Mouse (Mus musculus) midbrain, embryonic 13.5 days (tissue): ENCODE measurements around the gene Adgrg1. TPM values are rescaled to one million over a fixed set of nuclear protein-coding genes. Genes with fewer than 3 reads are reported as not detected.

ENCODE experiments used
- ATAC-seq: fragments of 200-750 bp; cut with Nextera tagmentation; 2 replicates; pipeline ENCODE4 v1.8.0; 2017; ENCODE audit warnings: mild to moderate bottlenecking, moderate TSS enrichment, moderate library complexity
- H3K27ac ChIP-seq: fragments of 300-500 bp; sonication (generic); 2 replicates; pipeline ENCODE4 v1.5.1; 2015; ENCODE audit warnings: inconsistent platforms, mild to moderate bottlenecking, moderate library complexity
- H3K27me3 ChIP-seq: fragments of 300-500 bp; sonication (generic); 2 replicates; pipeline ENCODE4 v1.6.1; 2015; ENCODE audit warnings: mild to moderate bottlenecking, inconsistent platforms
- H3K36me3 ChIP-seq: fragments of 300-500 bp; sonication (generic); 2 replicates; pipeline ENCODE4 v1.6.1; 2015; ENCODE audit warnings: mild to moderate bottlenecking, inconsistent platforms
- H3K4me1 ChIP-seq: fragments of 300-500 bp; sonication (generic); replicated peaks from 2 replicates; pipeline ENCODE4 v1.6.1; 2015; ENCODE audit warnings: inconsistent platforms
- H3K4me2 ChIP-seq: fragments of 300-500 bp; sonication (generic); replicated peaks from 2 replicates; pipeline ENCODE4 v1.6.1; 2015; ENCODE audit warnings: moderate library complexity, mild to moderate bottlenecking, inconsistent platforms
- H3K4me3 ChIP-seq: fragments of 300-500 bp; sonication (generic); replicated peaks from 2 replicates; pipeline ENCODE4 v1.5.1; 2015; ENCODE audit warnings: mild to moderate bottlenecking, inconsistent platforms
- H3K9ac ChIP-seq: fragments of 300-500 bp; sonication (generic); replicated peaks from 2 replicates; pipeline ENCODE4 v1.6.1; 2015; ENCODE audit warnings: mild to moderate bottlenecking, inconsistent platforms
- H3K9me3 ChIP-seq: fragments of 300-500 bp; sonication (generic); 2 replicates; pipeline ENCODE4 v1.6.1; 2016; ENCODE audit warnings: mild to moderate bottlenecking, inconsistent platforms
- WGBS: fragments of 180-500 bp; shearing (Covaris S2); methylation state at CpG from one replicate; pipeline ENCODE4 v1.1.7; 2015; 5-methylcytosine and 5-hydroxymethylcytosine counted together
- polyA plus RNA-seq: library from polyadenylated mRNA; unstranded; fragments of >200 nt; fragmentation: Nextera tagmentation; extraction: Ambion mirVana; gene quantifications from 2 replicates; pipeline ENCODE4 v1.2.1, GENCODE M21; 2015

Gene Adgrg1
- polyA plus RNA-seq, 1 experiment from 2014 or later = 212 TPM

DNA sequence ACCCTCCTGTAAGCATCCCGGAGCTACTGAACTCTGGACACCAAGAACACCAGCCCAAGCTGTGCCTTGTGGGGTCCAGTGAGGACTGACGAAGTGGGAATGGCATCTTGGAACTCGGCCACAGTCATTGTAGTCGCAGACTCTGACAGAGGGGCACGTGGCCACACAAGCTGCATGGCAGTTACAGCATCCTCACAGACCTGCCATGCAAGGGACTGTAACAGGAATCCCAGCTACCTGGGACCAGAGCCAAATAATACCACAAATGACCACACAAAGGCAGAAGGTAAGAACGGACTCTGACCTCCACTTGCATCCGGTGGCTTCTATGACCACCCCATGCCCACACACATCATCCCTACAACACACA lies 20.2 kb upstream of the Adgrg1 start:
- no peak for ATAC-seq
- Histone ChIP-seq H3K27ac (no peak overlapping the region), H3K36me3 (no peaks in the 10 kb centered on the region), H3K4me2 (no peak overlapping the region), H3K27me3 (no peaks in the 10 kb centered on the region), H3K4me1 (peaks cover 3% of the 10 kb centered on the region), H3K9me3 (no peaks in the 10 kb centered on the region), H3K9ac (no peak overlapping the region), H3K4me3 (no peak overlapping the region)
- WGBS = 78% methylated on average over 7 of the region's 7 CpGs

DNA sequence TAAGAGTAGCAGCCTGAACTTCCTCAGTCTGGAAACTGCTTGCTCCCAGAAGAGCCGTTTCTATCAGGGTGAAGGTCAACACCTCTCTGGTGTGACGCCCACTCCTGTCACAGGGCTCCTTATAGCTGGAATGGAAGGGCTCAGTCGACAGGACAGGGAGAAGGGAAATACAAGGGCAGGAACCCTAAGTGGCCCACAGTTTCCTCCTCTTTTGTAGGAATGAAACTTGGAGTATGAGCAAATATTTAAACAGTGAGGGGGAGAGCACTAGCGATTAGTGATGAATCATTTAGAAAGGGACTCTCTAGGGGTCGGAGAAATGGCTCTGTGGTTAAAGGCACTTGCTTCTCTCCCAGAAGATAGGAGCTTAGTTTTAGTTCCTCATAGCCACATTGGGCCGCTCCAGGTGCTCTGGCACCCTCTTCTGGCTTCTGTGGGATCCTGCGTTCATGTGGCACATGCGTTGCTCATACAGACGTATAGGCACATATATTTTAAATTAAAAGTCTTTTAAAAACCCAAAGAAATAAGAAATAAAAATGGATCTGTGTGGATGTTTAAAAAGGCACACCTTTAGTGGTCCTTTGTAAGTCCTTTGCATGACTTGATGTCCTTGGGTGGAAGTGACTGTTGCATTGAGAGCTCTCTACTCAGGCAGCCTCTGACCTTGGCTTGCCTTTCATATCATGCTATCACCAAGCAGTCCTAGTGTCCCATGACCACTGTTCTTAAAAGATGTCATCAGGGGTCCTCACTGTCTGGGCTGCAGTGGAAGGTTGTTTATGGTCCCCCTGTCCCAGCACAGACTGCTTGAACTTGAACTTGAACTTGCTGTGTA lies 19.4 kb upstream of the Adgrg1 start:
- ATAC-seq = no peak
- WGBS = 40% methylated on average over 9 of the region's 9 CpGs
- no peak overlapping the region for H3K9ac ChIP-seq
- peaks cover 3% of the 10 kb centered on the region for H3K4me1 ChIP-seq
- H3K9me3 ChIP-seq = no peaks in the 10 kb centered on the region
- no peak overlapping the region for H3K27ac ChIP-seq
- H3K4me2 ChIP-seq = no peak overlapping the region
- no peaks in the 10 kb centered on the region for H3K36me3 ChIP-seq
- no peaks in the 10 kb centered on the region for H3K27me3 ChIP-seq
- H3K4me3 ChIP-seq = no peak overlapping the region

DNA sequence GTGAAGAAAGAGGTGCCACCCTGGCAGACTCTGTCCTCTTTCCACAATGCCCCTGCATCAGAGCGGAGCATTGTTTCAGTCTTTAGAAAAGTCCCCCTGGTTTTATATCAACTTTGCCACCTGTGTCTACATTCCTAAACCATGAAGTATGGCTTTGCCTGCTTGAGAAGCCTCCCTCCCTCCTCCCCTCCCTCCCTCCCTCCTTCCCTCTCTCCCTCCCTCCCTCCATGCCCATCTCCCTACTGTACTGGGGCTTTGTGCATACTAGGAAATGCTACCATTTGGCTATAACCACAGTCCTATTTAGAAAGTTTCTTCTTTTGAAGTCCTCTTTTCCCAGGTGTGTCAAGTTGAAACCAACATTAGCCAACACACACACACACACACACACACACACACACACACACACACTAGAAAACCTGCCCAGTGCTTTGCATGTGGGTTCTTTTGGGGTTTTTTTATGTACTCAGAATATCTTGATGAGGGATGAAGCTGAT lies 18.4 kb upstream of the Adgrg1 start:
- no peak for ATAC-seq
- 96% methylated on average over 1 of the region's 1 CpGs for WGBS

DNA sequence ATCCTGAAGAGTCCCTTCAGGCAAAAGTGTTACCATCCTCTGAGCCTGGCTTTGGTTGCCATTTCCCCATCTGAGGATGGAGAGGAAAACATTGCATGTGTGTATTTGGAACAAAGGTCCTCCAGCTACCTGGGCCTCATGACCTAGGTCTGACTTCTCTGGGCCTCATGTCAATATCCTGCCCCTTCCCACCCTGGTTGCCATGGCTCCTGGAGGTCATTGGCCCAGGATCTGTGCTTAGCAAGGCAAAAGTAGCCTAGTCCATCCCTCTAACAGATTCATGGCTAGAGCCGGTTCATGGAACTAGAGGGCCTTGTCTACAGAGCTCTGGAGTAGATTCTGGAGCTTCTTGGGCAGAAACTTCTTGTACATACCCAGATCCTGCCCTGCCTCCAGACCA lies 12.3 kb upstream of the Adgrg1 start:
- Histone ChIP-seq H3K4me2 (no peak overlapping the region), H3K9me3 (no peaks in the 10 kb centered on the region), H3K4me3 (no peak overlapping the region), H3K27me3 (no peaks in the 10 kb centered on the region), H3K4me1 (no peaks in the 10 kb centered on the region), H3K36me3 (no peaks in the 10 kb centered on the region), H3K9ac (no peak overlapping the region), H3K27ac (no peak overlapping the region)
- 86% methylated on average over 1 of the region's 1 CpGs for WGBS
- no peak for ATAC-seq

More for the DNA sequence above, 18.4 kb upstream of the Adgrg1 start:
- Histone ChIP-seq H3K4me2 (no peak overlapping the region), H3K27ac (no peak overlapping the region), H3K9ac (no peak overlapping the region), H3K4me3 (no peak overlapping the region), H3K9me3 (no peaks in the 10 kb centered on the region), H3K4me1 (no peaks in the 10 kb centered on the region; the same call in 1 of the 2 replicates), H3K36me3 (no peaks in the 10 kb centered on the region), H3K27me3 (no peaks in the 10 kb centered on the region)

DNA sequence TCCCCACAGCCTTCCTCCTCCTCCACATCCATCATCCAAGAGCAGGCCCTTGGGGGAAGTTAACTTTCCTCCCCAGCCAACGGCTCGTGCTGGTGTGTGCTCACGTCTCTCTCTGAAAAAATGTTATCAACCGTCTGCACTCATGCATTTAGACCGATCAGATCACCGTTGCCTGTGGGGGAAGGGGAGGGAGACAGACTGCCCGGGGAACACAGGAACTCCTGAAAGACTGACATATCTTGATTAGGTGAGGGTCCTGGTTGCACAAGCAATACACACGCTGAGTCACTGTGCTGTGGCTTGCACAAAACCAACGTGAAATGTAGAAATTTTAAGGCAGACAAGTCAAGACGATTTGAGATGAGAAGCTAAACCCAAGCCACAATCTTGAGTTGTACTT lies 9.7 kb upstream of the Adgrg1 start:
- WGBS = 71% methylated on average over 10 of the region's 10 CpGs
- H3K4me3 ChIP-seq = no peak overlapping the region
- no peak overlapping the region for H3K27ac ChIP-seq
- no peaks in the 10 kb centered on the region for H3K4me1 ChIP-seq
- H3K9ac ChIP-seq = no peak overlapping the region
- H3K27me3 ChIP-seq = no peaks in the 10 kb centered on the region
- no peak for ATAC-seq
- H3K4me2 ChIP-seq = no peak overlapping the region
- no peaks in the 10 kb centered on the region for H3K36me3 ChIP-seq
- H3K9me3 ChIP-seq = no peaks in the 10 kb centered on the region

DNA sequence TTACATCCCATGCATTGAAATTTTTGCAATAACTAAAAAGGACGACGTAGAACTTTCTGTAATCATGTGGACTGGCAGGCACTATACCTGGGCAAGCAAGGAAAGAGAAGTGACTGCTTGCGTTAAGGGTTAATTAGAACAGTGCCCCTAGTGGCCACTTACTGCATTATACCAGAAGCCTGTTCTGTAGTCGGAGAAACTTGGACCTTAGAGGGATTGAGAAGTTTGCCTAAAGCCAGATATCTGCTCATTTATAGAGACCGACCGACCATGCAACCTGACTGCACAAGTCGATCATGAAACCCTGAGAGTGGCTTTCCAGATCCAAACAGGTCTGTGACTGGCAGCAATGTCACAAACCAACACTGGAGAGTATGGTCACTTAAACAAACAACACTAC lies 8.0 kb upstream of the Adgrg1 start:
- Histone ChIP-seq H3K27me3 (no peaks in the 10 kb centered on the region), H3K4me1 (no peaks in the 10 kb centered on the region), H3K27ac (no peak overlapping the region), H3K4me3 (no peak overlapping the region), H3K36me3 (no peaks in the 10 kb centered on the region), H3K9ac (no peak overlapping the region), H3K4me2 (no peak overlapping the region), H3K9me3 (no peaks in the 10 kb centered on the region)
- ATAC-seq = no peak
- WGBS = 28% methylated on average over 7 of the region's 7 CpGs

DNA sequence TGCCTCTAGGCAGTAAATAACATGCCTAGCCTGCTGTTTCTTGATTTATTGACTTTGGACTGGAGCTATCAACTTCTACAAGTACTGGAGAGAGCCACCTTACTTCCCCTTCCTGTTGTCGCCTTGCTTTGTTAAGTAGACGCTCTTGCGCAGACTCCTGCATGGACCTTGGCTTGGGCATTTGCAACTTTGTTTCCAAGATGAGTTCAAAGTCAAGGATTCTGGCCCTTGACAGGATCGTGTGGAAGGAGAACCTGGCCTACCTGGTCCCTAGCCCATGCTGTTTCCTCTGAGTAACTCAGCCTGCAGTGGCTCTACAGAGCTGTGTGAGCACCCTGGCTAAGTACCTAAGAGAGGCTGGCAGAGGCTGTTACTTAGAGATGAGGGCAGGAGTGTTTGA lies 7.5 kb upstream of the Adgrg1 start:
- H3K27me3 ChIP-seq = no peaks in the 10 kb centered on the region
- 94% methylated on average over 4 of the region's 4 CpGs for WGBS
- ATAC-seq = no peak
- H3K4me3 ChIP-seq = no peak overlapping the region
- H3K27ac ChIP-seq = no peak overlapping the region
- H3K4me2 ChIP-seq = no peak overlapping the region
- H3K9me3 ChIP-seq = no peaks in the 10 kb centered on the region
- H3K9ac ChIP-seq = no peak overlapping the region
- H3K4me1 ChIP-seq = no peaks in the 10 kb centered on the region
- H3K36me3 ChIP-seq = no peaks in the 10 kb centered on the region

DNA sequence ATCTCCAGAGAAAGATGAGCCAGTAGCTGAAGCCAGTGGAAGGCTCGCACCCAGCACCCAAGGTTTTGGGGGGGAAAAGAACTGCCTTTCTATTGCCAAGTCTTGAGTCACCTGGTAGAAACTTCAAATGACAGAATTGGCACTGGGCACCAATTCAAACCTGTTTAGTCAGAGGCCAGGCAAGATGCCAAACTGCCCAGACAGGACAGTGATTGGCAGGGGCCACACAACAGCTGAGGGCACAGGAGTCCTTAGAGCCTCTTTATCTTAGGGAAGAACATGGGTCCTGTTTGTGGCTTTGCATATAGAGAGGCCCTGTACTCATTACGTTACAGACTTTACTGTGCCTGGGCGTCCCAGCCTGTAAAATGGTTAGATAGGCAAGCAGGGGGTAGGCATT lies 7.0 kb upstream of the Adgrg1 start:
- H3K9me3 ChIP-seq = no peaks in the 10 kb centered on the region
- H3K27ac ChIP-seq = no peak overlapping the region
- H3K9ac ChIP-seq = no peak overlapping the region
- H3K4me1 ChIP-seq = no peaks in the 10 kb centered on the region
- WGBS = 85% methylated on average over 3 of the region's 3 CpGs
- no peak overlapping the region for H3K4me3 ChIP-seq
- H3K4me2 ChIP-seq = no peak overlapping the region
- ATAC-seq = 0 out of 2 replicates have a peak, but pooled peaks have one; percentile 40
- H3K36me3 ChIP-seq = no peaks in the 10 kb centered on the region
- no peaks in the 10 kb centered on the region for H3K27me3 ChIP-seq

DNA sequence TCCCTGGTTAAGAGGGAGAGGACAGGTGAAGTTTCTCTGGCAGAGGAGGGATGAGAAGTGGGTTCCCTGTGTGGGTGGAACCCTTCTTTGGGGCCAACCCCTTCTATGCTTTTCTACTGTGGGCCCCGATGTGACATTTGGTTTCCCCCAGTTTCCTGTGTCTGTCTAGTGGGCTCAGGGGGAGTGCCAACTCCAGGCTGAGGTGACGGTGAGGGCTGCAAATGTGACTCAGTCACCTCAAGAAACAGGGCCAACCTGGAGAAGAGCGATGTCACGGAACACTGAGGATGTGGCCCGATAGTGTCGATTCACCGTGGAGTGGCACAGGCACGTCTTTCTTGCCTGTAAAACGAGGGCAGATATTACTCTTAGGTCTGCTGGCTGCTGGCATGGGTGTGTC lies 1.3 kb upstream of the Adgrg1 start:
- no peaks in the 10 kb centered on the region for H3K9me3 ChIP-seq
- no peak overlapping the region for H3K4me2 ChIP-seq
- H3K9ac ChIP-seq = no peak overlapping the region
- WGBS = 91% methylated on average over 9 of the region's 9 CpGs
- ATAC-seq = no peak
- peaks cover 17% of the 10 kb centered on the region for H3K4me1 ChIP-seq
- no peak overlapping the region for H3K4me3 ChIP-seq
- H3K27me3 ChIP-seq = peaks cover 7% of the 10 kb centered on the region; the same call in 1 of the 2 replicates
- H3K36me3 ChIP-seq = no peaks in the 10 kb centered on the region
- no peak overlapping the region for H3K27ac ChIP-seq

DNA sequence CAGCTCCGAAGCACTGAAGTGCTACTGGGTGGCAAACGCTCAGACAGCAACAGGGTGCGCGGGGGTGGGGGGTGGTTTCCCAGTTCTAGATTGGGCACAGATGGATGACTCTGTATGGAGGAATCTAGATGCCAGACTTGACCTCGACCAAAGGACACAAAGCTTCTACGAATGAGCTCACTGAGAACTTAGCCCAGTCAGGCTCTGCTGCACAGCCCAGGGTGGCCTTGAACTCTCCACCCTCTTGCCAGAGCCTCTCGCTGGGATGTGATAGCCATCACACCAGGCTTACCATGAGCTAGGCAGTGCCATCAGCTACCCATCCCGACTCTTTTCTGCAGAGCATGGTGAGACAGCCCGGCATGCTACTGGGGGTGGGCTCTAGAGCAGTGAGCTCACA lies 765 bp upstream of the Adgrg1 start:
- no peak overlapping the region for H3K27ac ChIP-seq
- H3K4me1 ChIP-seq = peaks cover 22% of the 10 kb centered on the region
- no peak for ATAC-seq
- no peak overlapping the region for H3K4me3 ChIP-seq
- H3K9me3 ChIP-seq = no peaks in the 10 kb centered on the region
- no peaks in the 10 kb centered on the region for H3K36me3 ChIP-seq
- no peak overlapping the region for H3K4me2 ChIP-seq
- WGBS = 87% methylated on average over 9 of the region's 9 CpGs
- peaks cover 7% of the 10 kb centered on the region; the same call in 1 of the 2 replicates for H3K27me3 ChIP-seq
- no peak overlapping the region for H3K9ac ChIP-seq

DNA sequence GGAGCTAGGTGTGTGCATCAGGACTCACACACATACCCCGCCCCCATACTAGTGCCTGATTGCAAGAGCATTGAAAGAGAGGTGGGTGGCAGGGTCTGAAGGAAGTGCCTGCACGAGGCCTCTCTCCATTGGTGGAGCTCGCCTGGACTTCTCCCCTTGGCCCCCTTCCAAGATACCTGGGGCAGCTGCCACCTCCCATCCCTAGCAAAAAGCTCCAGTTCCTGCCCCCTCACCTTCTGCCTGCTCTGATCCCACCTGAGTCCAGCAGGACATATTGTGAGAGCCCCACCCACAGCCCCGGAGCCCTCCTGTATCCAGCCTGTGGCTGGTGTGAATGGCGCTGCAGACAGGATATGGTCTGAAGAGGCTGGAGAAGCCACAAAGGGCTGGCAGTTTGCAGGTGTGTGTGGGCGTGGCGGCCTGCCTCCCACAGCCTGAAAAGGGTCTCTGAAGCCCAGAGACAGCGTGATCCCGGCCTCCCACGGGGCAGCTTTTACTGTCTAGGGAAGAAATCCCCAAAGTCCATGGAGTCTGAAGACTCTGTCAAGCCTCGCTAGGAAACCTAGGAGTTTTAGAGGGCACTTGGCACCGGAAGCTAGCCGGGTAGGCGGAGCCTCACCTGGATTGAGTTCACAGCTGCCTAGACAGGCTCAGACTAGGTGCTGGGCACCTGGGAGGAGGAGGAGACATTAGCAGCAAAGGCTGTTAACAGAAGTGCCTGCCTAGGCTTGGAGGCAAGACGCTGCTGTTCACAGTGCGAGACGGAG lies 2.3 kb downstream of the Adgrg1 start:
- Histone ChIP-seq H3K27ac (no peak overlapping the region), H3K9me3 (no peaks in the 10 kb centered on the region), H3K27me3 (peaks cover 7% of the 10 kb centered on the region; the same call in 1 of the 2 replicates), H3K36me3 (no peaks in the 10 kb centered on the region), H3K9ac (peak overlapping the region; percentile 29; the same call in 1 of the 2 replicates), H3K4me1 (peaks cover 37% of the 10 kb centered on the region), H3K4me2 (peak overlapping the region; percentile 28), H3K4me3 (no peak overlapping the region)
- no peak for ATAC-seq
- 22% methylated on average over 17 of the region's 17 CpGs for WGBS

DNA sequence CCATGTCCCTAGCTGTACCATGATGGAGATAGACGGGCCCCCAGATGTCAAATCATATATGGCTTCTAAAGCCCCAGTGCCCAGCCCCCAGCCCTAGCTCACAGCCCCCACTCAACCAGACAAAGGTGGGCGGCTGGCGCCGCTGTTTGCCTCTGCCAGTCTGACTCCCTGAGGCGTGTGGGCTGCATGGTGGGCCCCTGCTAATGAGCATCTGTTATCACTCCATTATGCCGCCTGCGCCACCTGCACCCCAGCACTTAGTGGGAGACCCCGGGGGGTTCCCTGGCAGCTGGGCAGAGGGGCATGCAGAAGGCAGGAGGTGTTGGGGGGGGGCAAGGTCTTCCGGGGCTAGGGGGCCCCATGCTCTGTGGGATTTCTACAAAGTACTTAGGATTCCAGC lies 3.6 kb downstream of the Adgrg1 start:
- Histone ChIP-seq H3K4me2 (peak overlapping the region; percentile 28; the same call in 1 of the 2 replicates), H3K4me1 (peaks cover 50% of the 10 kb centered on the region), H3K27ac (0 out of 2 replicates have a peak overlapping the region, but pooled peaks have one; percentile 53), H3K9me3 (no peaks in the 10 kb centered on the region), H3K27me3 (peaks cover 7% of the 10 kb centered on the region; the same call in 1 of the 2 replicates), H3K36me3 (no peaks in the 10 kb centered on the region), H3K9ac (peak overlapping the region; percentile 37; the same call in 1 of the 2 replicates), H3K4me3 (no peak overlapping the region)
- ATAC-seq = peak; percentile 73
- WGBS = 21% methylated on average over 9 of the region's 9 CpGs
